Mouse (Mus musculus) erythroblast, embryonic 14.5 days (primary cell): ENCODE results near the gene Gpr153. TPM values are rescaled to one million over a fixed set of nuclear protein-coding genes. Genes with fewer than 3 reads are reported as not detected.
A peak's percentile ranks its signal among the peaks of the same experiment; 100 is the strongest.

Source experiments
- H3K27me3 ChIP-seq: 2 replicates; pipeline ENCODE4 v1.6.1; 2012; ENCODE audit warnings: inconsistent platforms; ENCODE audit not compliant: control insufficient read depth
- H3K36me3 ChIP-seq: 2 replicates; pipeline ENCODE4 v1.6.1; 2012; ENCODE audit warnings: mild to moderate bottlenecking, inconsistent platforms; ENCODE audit not compliant: control insufficient read depth
- H3K4me1 ChIP-seq: 2 replicates; pipeline ENCODE4 v1.6.1; 2012; ENCODE audit warnings: inconsistent platforms; ENCODE audit not compliant: control insufficient read depth
- H3K4me3 ChIP-seq: replicated peaks from 2 replicates; pipeline ENCODE3; 2012; ENCODE audit warnings: moderate library complexity, mild to moderate bottlenecking, inconsistent platforms
- H3K9me3 ChIP-seq: 2 replicates; pipeline ENCODE4 v1.6.1; 2012; ENCODE audit warnings: low read length, inconsistent platforms, mixed read lengths; ENCODE audit not compliant: control insufficient read depth
- GATA1 ChIP-seq: IDR thresholded peaks from 2 replicates; pipeline ENCODE4 v1.6.1; 2012; ENCODE audit warnings: low read length, inconsistent platforms, mixed read lengths
- TAL1 ChIP-seq: IDR thresholded peaks from 3 replicates; pipeline ENCODE4 v1.6.1; 2012; ENCODE audit warnings: low read length, inconsistent platforms, mixed read lengths
- polyA plus RNA-seq: library from polyadenylated mRNA; stranded (reverse); fragments of >175 nt; gene quantifications from 2 replicates; pipeline ENCODE4 v1.2.3, GENCODE M21; 2012

The Gpr153 gene
- polyA plus RNA-seq, 1 experiment: not detected

- Histone ChIP-seq H3K27me3 (no peaks in the 10 kb centered on the region), H3K4me1 (peaks cover 42% of the 10 kb centered on the region), H3K36me3 (peaks cover 2% of the 10 kb centered on the region; the same call in 1 of the 2 replicates), H3K9me3 (no peaks in the 10 kb centered on the region), H3K4me3 (peak overlapping the region; percentile 28)
- TF ChIP-seq TAL1: no peak
Observed at GRCm38 (mm10) chr4:152263512-152264176, 10.4 kb upstream of the Gpr153 start.

GRCm38 (mm10) chr4:152264177-152264530, 9.9 kb upstream of the Gpr153 start:
- Histone ChIP-seq H3K4me3 (peak overlapping the region; percentile 28), H3K27me3 (no peaks in the 10 kb centered on the region), H3K36me3 (peaks cover 2% of the 10 kb centered on the region; the same call in 1 of the 2 replicates), H3K9me3 (no peaks in the 10 kb centered on the region), H3K4me1 (peaks cover 42% of the 10 kb centered on the region)
- no peak for TF ChIP-seq TAL1
- TF ChIP-seq GATA1: no peak

DNA sequence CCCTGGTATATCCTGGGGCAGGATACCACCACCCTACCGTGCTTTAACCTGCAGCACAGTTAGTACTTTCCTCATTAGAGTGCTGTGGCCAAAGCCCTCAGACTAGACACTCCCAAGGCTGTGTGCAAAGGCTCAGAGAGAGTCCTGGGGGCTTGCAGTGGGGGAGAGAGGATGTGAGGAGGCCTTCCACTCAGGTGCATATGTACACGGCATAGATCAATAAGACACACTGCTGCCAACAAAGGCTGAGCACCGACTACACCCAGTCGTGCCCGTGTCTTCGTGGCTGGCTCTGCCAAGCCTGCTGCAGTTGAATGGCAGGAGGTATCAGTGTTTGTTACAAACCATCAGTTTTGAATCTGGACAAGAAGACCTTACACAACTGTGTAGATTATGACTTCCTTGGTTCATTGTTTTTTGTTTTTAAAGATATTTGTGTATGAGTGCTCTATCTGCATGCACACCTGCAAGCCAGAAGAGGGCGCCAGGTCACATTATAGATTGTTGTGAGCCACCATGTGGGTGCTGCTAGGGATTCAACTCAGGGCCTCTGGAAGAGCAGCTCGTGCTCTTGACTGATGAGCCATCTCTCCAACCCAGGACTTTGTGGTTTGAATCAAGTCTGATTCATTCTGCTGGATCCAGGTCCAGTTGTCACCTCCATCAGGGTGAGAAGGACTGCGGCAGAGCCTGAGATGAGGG, 9.0 kb upstream of the Gpr153 start:
- no peaks in the 10 kb centered on the region for H3K27me3 ChIP-seq
- TF ChIP-seq GATA1 (no peak), TAL1 (no peak)
- peaks cover 2% of the 10 kb centered on the region; the same call in 1 of the 2 replicates for H3K36me3 ChIP-seq
- no peaks in the 10 kb centered on the region for H3K9me3 ChIP-seq
- peaks cover 42% of the 10 kb centered on the region for H3K4me1 ChIP-seq
- no peak overlapping the region for H3K4me3 ChIP-seq

- Histone ChIP-seq H3K27me3 (no peaks in the 10 kb centered on the region), H3K4me3 (no peak overlapping the region), H3K4me1 (peaks cover 39% of the 10 kb centered on the region), H3K9me3 (no peaks in the 10 kb centered on the region), H3K36me3 (peaks cover 2% of the 10 kb centered on the region; the same call in 1 of the 2 replicates)
- no peak for TF ChIP-seq TAL1
Observed at GRCm38 (mm10) chr4:152265791-152266190, 8.2 kb upstream of the Gpr153 start.

GRCm38 (mm10) chr4:152266236-152266895, 7.7 kb upstream of the Gpr153 start:
- TF ChIP-seq TAL1: no peak
- TF ChIP-seq GATA1: no peak
- Histone ChIP-seq H3K27me3 (no peaks in the 10 kb centered on the region), H3K4me3 (no peak overlapping the region), H3K36me3 (peaks cover 2% of the 10 kb centered on the region; the same call in 1 of the 2 replicates), H3K4me1 (peaks cover 37% of the 10 kb centered on the region), H3K9me3 (no peaks in the 10 kb centered on the region)

- Histone ChIP-seq H3K27me3 (peaks cover 7% of the 10 kb centered on the region), H3K4me1 (peaks cover 22% of the 10 kb centered on the region), H3K9me3 (no peaks in the 10 kb centered on the region), H3K36me3 (peaks cover 2% of the 10 kb centered on the region; the same call in 1 of the 2 replicates), H3K4me3 (no peak overlapping the region)
- TF ChIP-seq GATA1 (no peak), TAL1 (no peak)
Observed at GRCm38 (mm10) chr4:152267748-152268369, 6.2 kb upstream of the Gpr153 start.

GRCm38 (mm10) chr4:152269967-152270366, 4.1 kb upstream of the Gpr153 start:
- Histone ChIP-seq H3K9me3 (no peaks in the 10 kb centered on the region), H3K36me3 (peaks cover 2% of the 10 kb centered on the region; the same call in 1 of the 2 replicates), H3K4me3 (no peak overlapping the region), H3K4me1 (peaks cover under 1% of the 10 kb centered on the region), H3K27me3 (peaks cover 28% of the 10 kb centered on the region)
- TF ChIP-seq TAL1 (no peak), GATA1 (no peak)

- H3K4me1 ChIP-seq: no peaks in the 10 kb centered on the region; the same call in none of the 2 replicates
- peaks cover 2% of the 10 kb centered on the region; the same call in 1 of the 2 replicates for H3K36me3 ChIP-seq
- no peaks in the 10 kb centered on the region for H3K9me3 ChIP-seq
- TF ChIP-seq GATA1: no peak
- peaks cover 34% of the 10 kb centered on the region for H3K27me3 ChIP-seq
- H3K4me3 ChIP-seq: no peak overlapping the region
Observed at GRCm38 (mm10) chr4:152270599-152270998, 3.4 kb upstream of the Gpr153 start.

- Histone ChIP-seq H3K4me3 (no peak overlapping the region), H3K27me3 (peaks cover 42% of the 10 kb centered on the region), H3K9me3 (no peaks in the 10 kb centered on the region), H3K4me1 (no peaks in the 10 kb centered on the region; the same call in none of the 2 replicates), H3K36me3 (peaks cover 2% of the 10 kb centered on the region; the same call in 1 of the 2 replicates)
- no peak for TF ChIP-seq TAL1
- no peak for TF ChIP-seq GATA1
Observed at GRCm38 (mm10) chr4:152271334-152271733, 2.7 kb upstream of the Gpr153 start.
